Comparison of ENCODE assay signal across 8 mouse cellular contexts in the genomic region with DNA sequence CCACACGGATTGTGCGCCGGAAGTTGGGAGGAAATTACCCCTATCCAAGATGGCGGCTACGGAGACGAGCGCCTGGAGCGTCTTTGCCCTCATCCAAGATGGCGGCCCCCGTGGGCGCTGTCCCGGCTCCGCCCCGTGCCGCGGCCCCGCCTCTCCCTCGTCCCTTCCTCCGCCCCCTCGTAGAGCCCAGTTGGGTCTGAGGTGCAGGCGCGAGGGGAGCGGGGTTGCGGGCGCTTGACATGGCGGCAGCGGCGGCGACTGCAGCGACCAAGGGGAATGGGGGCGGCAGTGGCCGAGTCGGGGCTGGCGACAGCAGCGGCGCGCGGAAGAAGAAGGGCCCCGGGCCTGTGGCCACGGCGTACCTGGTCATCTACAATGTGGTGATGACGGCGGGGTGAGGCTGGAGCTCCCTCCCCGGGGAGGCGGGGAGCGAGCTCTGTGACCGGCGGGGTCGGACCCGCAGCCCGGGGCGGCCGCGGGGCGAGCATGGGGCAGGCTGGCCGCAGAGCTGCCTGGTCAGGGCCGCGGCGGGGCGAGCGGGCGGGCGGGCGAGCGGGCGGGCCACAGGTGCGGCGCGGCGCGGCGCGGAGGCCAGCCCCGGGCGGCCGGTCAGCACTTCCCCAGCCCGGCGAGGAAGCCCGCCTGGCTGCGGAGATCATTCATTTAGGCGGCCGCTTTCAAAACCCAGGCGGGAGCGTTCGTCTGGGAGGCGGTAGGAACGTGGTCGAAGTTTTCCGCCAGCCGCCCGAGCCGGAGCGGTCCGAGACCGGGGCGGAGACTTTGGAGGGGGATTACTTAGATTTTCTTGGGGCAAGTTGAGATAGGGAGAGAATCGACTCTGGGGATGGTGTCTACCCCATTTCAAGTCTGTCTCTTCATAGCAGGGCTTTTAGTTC. TPM values are rescaled to one million over a fixed set of nuclear protein-coding genes. Genes with fewer than 3 reads are reported as not detected.
DNase-seq lines count a peak whose midpoint lies in the region; ATAC-seq and TF ChIP-seq lines count a peak whose summit lies in the region.

A gene (plus strand): TSS at position 187 of the 896 bp plus-strand sequence.

- no peaks in the 10 kb centered on the region for H3K4me1 ChIP-seq in cortical plate, adult 2 months (ENCODE audit: control insufficient read depth, insufficient read depth, low read length)

- no peak for TF ChIP-seq CTCF in cortical plate, adult 2 months (IDR thresholded peaks at IDR 0.05; ENCODE audit: extremely low read depth, insufficient read depth, low read length)

- peak; percentile 93 for ATAC-seq in activated CD4-positive, CD25-positive, alpha-beta regulatory T cell, adult 4 months
- peak; percentile 100 for ATAC-seq in megakaryocyte progenitor cell, adult 5-6 weeks (replicated peaks; ENCODE audit: poor library complexity)

- peak; percentile 76 for TF ChIP-seq POLR2A in cortical plate, adult 2 months (IDR thresholded peaks at IDR 0.05; ENCODE audit: extremely low read depth, insufficient read depth, low read length)

- H3K4me3 ChIP-seq in cortical plate, adult 2 months (ENCODE audit: insufficient read depth, low read length) = peak within 1 kb of the TSS; percentile 75

- H3K27ac ChIP-seq in cortical plate, adult 2 months (ENCODE audit: insufficient read depth, low read length) = peak within 1 kb of the TSS; percentile 80; the same call in 1 of the 2 replicates

- peak; percentile 94 for DNase-seq in gastrocnemius, postnatal 10 days
- DNase-seq in induced T-regulatory cell, adult 2 months (ENCODE audit: low read depth) = peak; percentile 94
- peak; percentile 82 to 95 for DNase-seq in left cerebral cortex, adult 9 months (ENCODE audit: low spot score in 2 of 2)
- DNase-seq in right cerebral cortex, postnatal 14 days = peak; percentile 92
- DNase-seq in urinary bladder, postnatal 36 days (ENCODE audit: low spot score in 2 of 2) = peak; percentile 95 to 96

RNA-seq across cellular contexts. Expression of the gene that starts here (rescaled TPM):
- 10 to 100 TPM; 13.1 to 15.4 TPM for polyA plus RNA-seq in activated CD4-positive, CD25-positive, alpha-beta regulatory T cell, adult 4 months (2017; shearing (Covaris generic))
- 38.2 and 42.7 TPM in 2 replicates for polyA plus RNA-seq in cortical plate, adult 2 months (2012; rRNA removed)
- total RNA-seq in gastrocnemius, postnatal 10 days (2021) = 1 to 10 TPM; 3.2 to 4.8 TPM
- 75.9 and 108 TPM in 2 replicates for total RNA-seq in megakaryocyte progenitor cell, adult 5-6 weeks (2015)
- total RNA-seq in megakaryocyte progenitor cell, adult 5-6 weeks (2017) = 11.0 and 12.2 TPM in 2 replicates

Comparison
In these comparisons a context has a peak if more than half of its experiments do, and no peak if none do; other contexts are left out.
1. Peak in every context shown above with its lines: DNase-seq, ATAC-seq, H3K4me3 ChIP-seq and H3K27ac ChIP-seq.